Mouse (Mus musculus) kidney, postnatal 0 days (tissue): ENCODE results near the gene Gnb1l. TPM values are rescaled to one million over a fixed set of nuclear protein-coding genes. Genes with fewer than 3 reads are reported as not detected.

Experiments used
- ATAC-seq: fragments of 200-750 bp; cut with Nextera tagmentation; replicated peaks from 2 replicates; pipeline ENCODE4 v1.8.0; 2017; ENCODE audit warnings: low read depth, moderate number of reproducible peaks, moderate TSS enrichment, moderate library complexity; ENCODE audit not compliant: low FRiP score
- DNase-seq: peaks from one replicate; pipeline ENCODE4 v3.0.0-alpha.2; 2016; ENCODE audit warnings: low spot score
- H3K27ac ChIP-seq: fragments of 300-500 bp; sonication (generic); 2 replicates; pipeline ENCODE4 v1.5.1; 2014; ENCODE audit warnings: mild to moderate bottlenecking
- H3K27me3 ChIP-seq: fragments of 300-500 bp; sonication (generic); 2 replicates; pipeline ENCODE4 v1.6.1; 2014; ENCODE audit warnings: low read length, mixed read lengths; ENCODE audit not compliant: insufficient read depth
- H3K36me3 ChIP-seq: fragments of 300-500 bp; sonication (generic); 2 replicates; pipeline ENCODE4 v1.6.1; 2014; ENCODE audit warnings: low read length, mixed read lengths; ENCODE audit not compliant: insufficient read depth
- H3K4me1 ChIP-seq: fragments of 300-500 bp; sonication (generic); replicated peaks from 2 replicates; pipeline ENCODE4 v1.6.1; 2014; ENCODE audit warnings: antibody characterized with exemption, low read length, mixed read lengths; ENCODE audit not compliant: insufficient read depth
- H3K4me2 ChIP-seq: fragments of 300-500 bp; sonication (generic); 2 replicates; pipeline ENCODE4 v1.6.1; 2014; ENCODE audit warnings: mild to moderate bottlenecking, low read length, moderate library complexity, mixed read lengths
- H3K4me3 ChIP-seq: fragments of 300-500 bp; sonication (generic); replicated peaks from 2 replicates; pipeline ENCODE4 v1.5.1; 2014; ENCODE audit warnings: low read depth, low read length
- H3K9ac ChIP-seq: fragments of 300-500 bp; sonication (generic); 2 replicates; pipeline ENCODE4 v1.6.1; 2014; ENCODE audit warnings: low read depth, low read length
- H3K9me3 ChIP-seq: fragments of 300-500 bp; sonication (generic); replicated peaks from 2 replicates; pipeline ENCODE4 v1.6.1; 2016; ENCODE audit warnings: low read length, inconsistent platforms, mixed read lengths
- CTCF ChIP-seq: IDR thresholded peaks from 2 replicates; pipeline ENCODE4 v1.5.1; 2016; ENCODE audit warnings: antibody characterized with exemption, low read depth, mild to moderate bottlenecking, moderate library complexity
- WGBS: fragments of 180-500 bp; shearing (Covaris S2); extraction: QIAGEN DNeasy Blood & Tissue Kit; methylation state at CpG from one replicate; pipeline ENCODE4 v1.1.7; 2014; 5-methylcytosine and 5-hydroxymethylcytosine counted together
- polyA plus RNA-seq: library from polyadenylated mRNA; unstranded; fragments of >200 nt; fragmentation: Nextera tagmentation; extraction: Ambion mirVana; gene quantifications from 2 replicates; pipeline ENCODE4 v1.2.1, GENCODE M21; 2015

Gene Gnb1l
- polyA plus RNA-seq, 1 experiment from 2014 or later: 12.9 TPM

- Histone ChIP-seq H3K4me1 (peaks cover 25% of the 10 kb centered on the region; the same call in 1 of the 2 replicates), H3K4me2 (no peak overlapping the region), H3K27me3 (peaks cover 95% of the 10 kb centered on the region), H3K27ac (no peak overlapping the region), H3K9ac (no peak overlapping the region), H3K9me3 (no peaks in the 10 kb centered on the region), H3K4me3 (no peak overlapping the region), H3K36me3 (no peaks in the 10 kb centered on the region)
- DNase-seq (no peak), ATAC-seq (no peak)
- WGBS: 43% methylated on average over 10 of the region's 10 CpGs
- TF ChIP-seq CTCF: no peak
Observed at GRCm38 (mm10) chr16:18585676-18586075, 87.2 kb downstream of the Gnb1l start.

- ATAC-seq (no peak), DNase-seq (no peak)
- WGBS: 6% methylated on average over 83 of the region's 83 CpGs
- TF ChIP-seq CTCF: no peak
- no peaks in the 10 kb centered on the region for H3K36me3 ChIP-seq
- H3K9me3 ChIP-seq: no peaks in the 10 kb centered on the region
- H3K27me3 ChIP-seq: peaks cover 95% of the 10 kb centered on the region
- peak overlapping the region; percentile 67 for H3K4me2 ChIP-seq
- H3K9ac ChIP-seq: no peak overlapping the region
- H3K4me1 ChIP-seq: peaks cover 26% of the 10 kb centered on the region
- no peak overlapping the region for H3K27ac ChIP-seq
- peak overlapping the region; percentile 37 for H3K4me3 ChIP-seq
Observed at GRCm38 (mm10) chr16:18586076-18586905, 87.8 kb downstream of the Gnb1l start.

GRCm38 (mm10) chr16:18586906-18587546, 88.5 kb downstream of the Gnb1l start:
- peak overlapping the region; percentile 67 for H3K4me2 ChIP-seq
- ATAC-seq (no peak), DNase-seq (no peak)
- H3K9ac ChIP-seq: no peak overlapping the region
- H3K4me3 ChIP-seq: peak overlapping the region; percentile 37
- 3% methylated on average over 44 of the region's 62 CpGs for WGBS
- no peak for TF ChIP-seq CTCF
- H3K27me3 ChIP-seq: peaks cover 94% of the 10 kb centered on the region
- H3K36me3 ChIP-seq: no peaks in the 10 kb centered on the region
- H3K27ac ChIP-seq: no peak overlapping the region
- no peaks in the 10 kb centered on the region for H3K9me3 ChIP-seq
- peaks cover 23% of the 10 kb centered on the region for H3K4me1 ChIP-seq

- no peak overlapping the region for H3K27ac ChIP-seq
- 3% methylated on average over 52 of the region's 57 CpGs for WGBS
- H3K4me3 ChIP-seq: peak overlapping the region; percentile 4
- H3K9me3 ChIP-seq: no peaks in the 10 kb centered on the region
- no peaks in the 10 kb centered on the region for H3K36me3 ChIP-seq
- no peak for ATAC-seq
- no peak overlapping the region for H3K9ac ChIP-seq
- H3K27me3 ChIP-seq: peaks cover 88% of the 10 kb centered on the region
- H3K4me1 ChIP-seq: peaks cover 19% of the 10 kb centered on the region
- TF ChIP-seq CTCF: no peak
- H3K4me2 ChIP-seq: peak overlapping the region; percentile 26; the same call in 1 of the 2 replicates
- DNase-seq: no peak
Observed at GRCm38 (mm10) chr16:18587847-18588737, 89.6 kb downstream of the Gnb1l start.

GRCm38 (mm10) chr16:18588738-18589055, 90.2 kb downstream of the Gnb1l start:
- Histone ChIP-seq H3K27ac (no peak overlapping the region), H3K27me3 (peaks cover 88% of the 10 kb centered on the region), H3K4me2 (peak overlapping the region; percentile 2; the same call in 1 of the 2 replicates), H3K9me3 (no peaks in the 10 kb centered on the region), H3K9ac (no peak overlapping the region), H3K4me1 (peaks cover 19% of the 10 kb centered on the region), H3K36me3 (no peaks in the 10 kb centered on the region), H3K4me3 (0 out of 2 replicates have a peak overlapping the region, but pooled peaks have one; percentile 3)
- DNase-seq (no peak), ATAC-seq (no peak)
- no peak for TF ChIP-seq CTCF
- 14% methylated on average over 31 of the region's 31 CpGs for WGBS

- peaks cover 88% of the 10 kb centered on the region for H3K27me3 ChIP-seq
- H3K4me2 ChIP-seq: no peak overlapping the region
- H3K4me3 ChIP-seq: no peak overlapping the region
- H3K27ac ChIP-seq: no peak overlapping the region
- no peak for DNase-seq
- H3K4me1 ChIP-seq: peaks cover 19% of the 10 kb centered on the region
- H3K36me3 ChIP-seq: no peaks in the 10 kb centered on the region
- WGBS: 47% methylated on average over 9 of the region's 9 CpGs
- ATAC-seq: no peak
- H3K9ac ChIP-seq: no peak overlapping the region
- TF ChIP-seq CTCF: no peak
- no peaks in the 10 kb centered on the region for H3K9me3 ChIP-seq
Observed at GRCm38 (mm10) chr16:18589080-18589621, 90.6 kb downstream of the Gnb1l start.
